Mouse (Mus musculus) C2C12 (cell line): Measurements from ENCODE around the gene Gckr. TPM values are rescaled to one million over a fixed set of nuclear protein-coding genes. Genes with fewer than 3 reads are reported as not detected.
A peak's percentile ranks its signal among the peaks of the same experiment; 100 is the strongest.

Experiments
- H3K27me3 ChIP-seq: one replicate; pipeline ENCODE4 v1.6.1; 2011; ENCODE audit not compliant: control insufficient read depth, insufficient read depth, insufficient read length
- H3K36me3 ChIP-seq: one replicate; pipeline ENCODE4 v1.6.1; 2011; ENCODE audit not compliant: control insufficient read depth, insufficient read depth
- H3K4me3 ChIP-seq: one replicate; pipeline ENCODE4 v1.5.1; 2011; ENCODE audit warnings: mild to moderate bottlenecking, control low read depth; ENCODE audit not compliant: poor library complexity, insufficient read depth, severe bottlenecking
- H3K79me2 ChIP-seq: one replicate; pipeline ENCODE4 v1.6.1; 2011; ENCODE audit not compliant: control insufficient read depth, insufficient read depth
- H3K79me3 ChIP-seq: one replicate; pipeline ENCODE4 v1.6.1; 2011; ENCODE audit warnings: low read depth, control low read depth
- H3ac ChIP-seq: one replicate; pipeline ENCODE3; 2011; ENCODE audit warnings: low read depth; ENCODE audit not compliant: control insufficient read depth, insufficient read length
- CEBPB ChIP-seq: IDR thresholded peaks from one replicate; pipeline ENCODE4 v1.6.1; 2011; ENCODE audit warnings: low read depth, mild to moderate bottlenecking, control low read depth, moderate library complexity
- CTCF ChIP-seq: IDR thresholded peaks from one replicate; pipeline ENCODE4 v1.5.1; 2011; ENCODE audit not compliant: control insufficient read depth, insufficient read depth, insufficient read length
- FOSL1 ChIP-seq: IDR thresholded peaks from one replicate; pipeline ENCODE4 v1.8.0; 2011; ENCODE audit warnings: mild to moderate bottlenecking, low read length; ENCODE audit not compliant: poor library complexity, insufficient read depth, severe bottlenecking
- MAX ChIP-seq: IDR thresholded peaks from one replicate; pipeline ENCODE4 v1.6.1; 2011; ENCODE audit warnings: mild to moderate bottlenecking, control low read depth
- MYOD1 ChIP-seq: IDR thresholded peaks from one replicate; pipeline ENCODE4 v1.6.1; 2011; ENCODE audit warnings: low read depth; ENCODE audit not compliant: control insufficient read depth, insufficient read length
- MYOG ChIP-seq: IDR thresholded peaks from one replicate; pipeline ENCODE4 v1.6.1; 2011; ENCODE audit not compliant: control insufficient read depth, insufficient read length; ENCODE audit errors: extremely low read depth
- USF1 ChIP-seq: IDR thresholded peaks from one replicate; pipeline ENCODE4 v1.6.1; 2011; ENCODE audit warnings: low read depth, mild to moderate bottlenecking, control low read depth, moderate library complexity
- polyA plus RNA-seq: library from polyadenylated mRNA; unstranded; fragments of >200 nt; fragmentation: generic; extraction: Trizol; gene quantifications from one replicate; pipeline ENCODE4 v1.2.1, GENCODE M21; 2012; ENCODE audit warnings: missing spikeins

Gene Gckr
- polyA plus RNA-seq, 1 experiment: not detected

- Histone ChIP-seq H3K4me3 (peak within 1 kb of the TSS; percentile 26), H3K79me3 (no peaks in the 10 kb centered on the region), H3K27me3 (peaks cover 21% of the 10 kb centered on the region), H3ac (peak within 1 kb of the TSS; percentile 59), H3K36me3 (no peaks in the 10 kb centered on the region), H3K79me2 (no peaks in the 10 kb centered on the region)
- no peak for TF ChIP-seq USF1
Observed at GRCm38 (mm10) chr5:31295606-31296141, 1.6 kb upstream of the Gckr start, which contains the start of gene Fndc4. Fndc4 (minus strand) TSS chr5:31296080.

GRCm38 (mm10) chr5:31297981-31298380, 738 bp downstream of the Gckr start:
- H3K36me3 ChIP-seq: no peaks in the 10 kb centered on the region
- H3K79me2 ChIP-seq: no peaks in the 10 kb centered on the region
- no peak overlapping the region for H3ac ChIP-seq
- H3K4me3 ChIP-seq: no peak overlapping the region
- H3K79me3 ChIP-seq: no peaks in the 10 kb centered on the region
- H3K27me3 ChIP-seq: peaks cover 25% of the 10 kb centered on the region
- TF ChIP-seq MYOD1: no peak
- no peak for TF ChIP-seq MAX
- no peak for TF ChIP-seq USF1
- TF ChIP-seq FOSL1: no peak
- no peak for TF ChIP-seq MYOG
- no peak for TF ChIP-seq CTCF
- no peak for TF ChIP-seq CEBPB

- Histone ChIP-seq H3K4me3 (no peak overlapping the region), H3K79me3 (no peaks in the 10 kb centered on the region), H3K27me3 (peaks cover 25% of the 10 kb centered on the region), H3K36me3 (no peaks in the 10 kb centered on the region), H3K79me2 (no peaks in the 10 kb centered on the region), H3ac (no peak overlapping the region)
- TF ChIP-seq MYOG (no peak), CTCF (no peak), USF1 (no peak), MAX (no peak), CEBPB (no peak), FOSL1 (no peak), MYOD1 (no peak)
Observed at GRCm38 (mm10) chr5:31298486-31298885, 1.2 kb downstream of the Gckr start.

- H3K27me3 ChIP-seq: peaks cover 26% of the 10 kb centered on the region
- no peak overlapping the region for H3ac ChIP-seq
- TF ChIP-seq MYOD1 (no peak), FOSL1 (no peak), MAX (no peak), USF1 (no peak), MYOG (no peak), CTCF (no peak), CEBPB (no peak)
- no peaks in the 10 kb centered on the region for H3K79me2 ChIP-seq
- no peak overlapping the region for H3K4me3 ChIP-seq
- no peaks in the 10 kb centered on the region for H3K79me3 ChIP-seq
- H3K36me3 ChIP-seq: no peaks in the 10 kb centered on the region
Observed at GRCm38 (mm10) chr5:31301866-31302265, 4.6 kb downstream of the Gckr start.

GRCm38 (mm10) chr5:31303093-31303492, 5.8 kb downstream of the Gckr start:
- Histone ChIP-seq H3ac (no peak overlapping the region), H3K79me3 (no peaks in the 10 kb centered on the region), H3K4me3 (no peak overlapping the region), H3K27me3 (peaks cover 27% of the 10 kb centered on the region), H3K36me3 (no peaks in the 10 kb centered on the region), H3K79me2 (no peaks in the 10 kb centered on the region)
- TF ChIP-seq CTCF: no peak
- no peak for TF ChIP-seq USF1
- no peak for TF ChIP-seq CEBPB
- TF ChIP-seq FOSL1: no peak
- TF ChIP-seq MAX: no peak
- no peak for TF ChIP-seq MYOG
- TF ChIP-seq MYOD1: no peak

- Histone ChIP-seq H3K27me3 (peaks cover 39% of the 10 kb centered on the region), H3K79me2 (no peaks in the 10 kb centered on the region), H3K36me3 (no peaks in the 10 kb centered on the region), H3K4me3 (no peak overlapping the region), H3K79me3 (no peaks in the 10 kb centered on the region), H3ac (no peak overlapping the region)
- TF ChIP-seq FOSL1 (no peak), USF1 (no peak), MYOG (no peak), CTCF (no peak), MYOD1 (no peak), CEBPB (no peak), MAX (no peak)
Observed at GRCm38 (mm10) chr5:31312806-31313205, 15.6 kb downstream of the Gckr start.
